Mouse (Mus musculus): Measurements from ENCODE around the gene Ccdc175. TPM values are rescaled to one million over a fixed set of nuclear protein-coding genes. Genes with fewer than 3 reads are reported as not detected.
A peak's percentile ranks its signal among the peaks of the same experiment; 100 is the strongest.

Gene Ccdc175
- polyA plus RNA-seq, 1 experiment from 2014 or later: not detected

GRCm38 (mm10) chr12:72089802-72090201, 95.0 kb downstream of the Ccdc175 start:
- no peaks in the 10 kb centered on the region for H3K27me3 ChIP-seq
- WGBS: 88% methylated on average over 4 of the region's 4 CpGs
- no peak overlapping the region for H3K4me3 ChIP-seq (replicated peaks)
- ATAC-seq (ENCODE audit: insufficient number of reproducible peaks, low FRiP score, low TSS enrichment, low read depth): no peak
- no peaks in the 10 kb centered on the region for H3K9me3 ChIP-seq (replicated peaks)
- no peak overlapping the region for H3K27ac ChIP-seq (replicated peaks)
- H3K4me1 ChIP-seq: peaks cover 15% of the 10 kb centered on the region
- H3K36me3 ChIP-seq: peaks cover 33% of the 10 kb centered on the region
- no peak overlapping the region for H3K4me2 ChIP-seq (replicated peaks)
- H3K9ac ChIP-seq: no peak overlapping the region

GRCm38 (mm10) chr12:72086166-72086825, 98.5 kb downstream of the Ccdc175 start:
- H3K4me1 ChIP-seq: peaks cover 29% of the 10 kb centered on the region
- H3K36me3 ChIP-seq: 0 out of 2 replicates have a peak, but pooled peaks cover under 1% of the 10 kb centered on the region
- H3K4me3 ChIP-seq (replicated peaks): peak overlapping the region; percentile 77
- no peaks in the 10 kb centered on the region for H3K27me3 ChIP-seq
- ATAC-seq (ENCODE audit: insufficient number of reproducible peaks, low FRiP score, low TSS enrichment, low read depth): no peak; the same call in 1 of the 2 replicates
- H3K9ac ChIP-seq: peak overlapping the region; percentile 65
- H3K4me2 ChIP-seq (replicated peaks): peak overlapping the region; percentile 59
- peak overlapping the region; percentile 97 for H3K27ac ChIP-seq (replicated peaks)
- whole genome bisulfite sequencing: 2% methylated on average over 18 of the region's 18 CpGs
- H3K9me3 ChIP-seq (replicated peaks): no peaks in the 10 kb centered on the region

DNA sequence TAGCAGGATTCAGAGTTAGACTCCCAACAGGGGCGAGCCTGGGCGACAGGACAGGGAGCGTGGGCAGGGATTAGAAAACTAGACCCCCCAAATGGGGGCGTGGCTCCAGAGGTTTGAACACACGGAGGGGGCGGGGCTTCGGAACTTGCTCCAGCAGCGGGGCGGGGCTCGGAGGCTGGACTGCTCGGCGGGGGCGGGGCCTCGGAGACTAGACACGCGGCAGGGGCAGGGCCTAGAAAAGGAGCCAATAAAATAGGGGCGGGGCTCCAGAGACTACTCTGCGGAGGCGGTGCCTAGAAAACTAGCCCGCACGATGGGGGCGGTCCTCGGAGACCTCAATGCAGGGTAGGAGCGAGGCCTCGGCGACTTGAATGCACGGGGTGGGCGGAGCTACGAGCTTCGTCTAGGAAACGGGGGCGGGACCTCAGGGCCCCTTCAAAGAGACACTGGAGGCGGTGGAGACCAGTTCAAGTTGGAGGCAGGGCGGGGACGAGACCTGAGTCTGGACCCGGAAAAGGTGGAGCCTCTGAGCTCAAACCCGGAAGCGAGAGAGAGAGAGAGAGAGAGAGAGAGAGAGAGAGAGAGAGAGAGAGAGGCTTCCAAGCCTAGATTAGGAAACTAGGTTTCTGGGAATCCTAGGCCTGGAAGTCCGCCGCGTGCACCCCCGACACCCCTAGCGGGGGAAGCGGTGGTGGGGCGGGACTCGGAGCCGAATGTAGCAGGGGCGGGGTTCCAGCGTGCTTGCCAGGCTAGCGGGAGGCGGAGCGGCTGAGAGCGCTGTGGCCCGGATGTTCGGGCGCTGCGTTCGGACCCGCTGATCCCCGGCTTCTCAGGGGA, 99.3 kb downstream of the Ccdc175 start, which contains the start of the genes L3hypdh and Jkamp:
L3hypdh (minus strand) TSS at position 111 of the 837 bp plus-strand sequence.
Jkamp (plus strand) TSS at position 261 of the 837 bp plus-strand sequence.
- Histone ChIP-seq H3K36me3 (no peaks in the 10 kb centered on the region), H3K4me1 (peaks cover 29% of the 10 kb centered on the region), H3K4me2 (replicated peaks) (peak within 1 kb of the TSS; percentile 76), H3K9me3 (replicated peaks) (no peaks in the 10 kb centered on the region), H3K27me3 (no peaks in the 10 kb centered on the region), H3K27ac (replicated peaks) (peak within 1 kb of the TSS; percentile 97), H3K4me3 (replicated peaks) (peak within 1 kb of the TSS; percentile 77), H3K9ac (peak within 1 kb of the TSS; percentile 65)
- peak; percentile 98 for ATAC-seq (ENCODE audit: insufficient number of reproducible peaks, low FRiP score, low TSS enrichment, low read depth)
- 1% methylated on average over 60 of the region's 60 CpGs for WGBS

DNA sequence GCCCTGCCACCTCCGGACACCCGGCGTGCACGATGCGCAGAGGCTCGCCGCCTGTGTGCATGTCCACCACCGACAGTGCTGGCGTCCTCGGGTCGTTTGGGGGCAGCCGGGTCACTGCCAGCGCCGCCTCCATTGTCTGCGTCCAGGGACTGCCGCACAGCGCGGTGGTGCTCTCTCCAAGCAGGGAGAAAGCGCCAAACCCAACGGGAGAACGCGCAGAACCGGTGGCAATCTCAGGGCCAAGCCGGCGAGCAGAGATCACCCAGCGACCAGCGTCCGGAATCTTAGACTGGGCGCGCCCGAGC, 99.9 kb downstream of the Ccdc175 start:
- Histone ChIP-seq H3K4me1 (peaks cover 29% of the 10 kb centered on the region), H3K36me3 (no peaks in the 10 kb centered on the region), H3K27me3 (no peaks in the 10 kb centered on the region), H3K9ac (peak overlapping the region; percentile 58), H3K9me3 (replicated peaks) (no peaks in the 10 kb centered on the region), H3K4me2 (replicated peaks) (peak overlapping the region; percentile 76), H3K27ac (replicated peaks) (peak overlapping the region; percentile 97), H3K4me3 (replicated peaks) (peak overlapping the region; percentile 77)
- under 1% methylated on average over 31 of the region's 31 CpGs for WGBS
- peak; percentile 1; the same call in 1 of the 2 replicates for ATAC-seq (ENCODE audit: insufficient number of reproducible peaks, low FRiP score, low TSS enrichment, low read depth)

DNA sequence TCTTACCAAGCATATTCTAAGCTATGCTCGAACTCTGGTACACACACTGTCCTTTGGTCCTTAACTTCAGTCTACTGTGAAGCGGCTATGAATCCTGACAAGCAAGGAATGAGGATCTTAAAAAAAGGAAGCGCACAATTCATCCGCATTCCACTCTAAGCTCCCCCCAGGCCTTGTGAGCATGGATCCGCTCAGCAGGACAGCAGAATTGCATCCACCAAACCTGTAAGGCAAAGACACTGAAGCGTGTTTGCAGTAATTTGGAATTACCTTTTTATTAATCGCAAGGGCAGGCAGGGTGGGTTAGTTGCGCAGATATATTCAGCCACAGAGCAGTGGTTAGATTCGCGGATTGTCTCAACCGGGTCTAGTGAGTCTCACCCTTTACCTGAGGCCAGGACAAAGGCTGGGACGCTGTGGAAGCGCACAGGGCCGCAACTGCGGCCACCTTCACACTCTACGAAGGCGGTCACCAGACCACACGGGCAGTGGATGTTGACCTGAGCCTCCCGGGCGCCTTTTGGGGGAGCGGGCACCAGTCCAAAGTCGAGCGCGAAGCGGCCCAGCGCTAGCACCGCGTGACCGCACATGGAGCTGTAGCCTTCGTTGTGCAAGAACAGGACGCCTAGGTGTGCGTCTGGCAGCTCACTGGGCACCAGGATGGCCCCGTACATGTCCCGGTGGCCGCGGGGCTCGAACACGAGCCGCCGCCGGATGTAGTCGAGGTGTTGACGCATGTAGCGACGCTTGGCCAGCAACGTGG, 100.4 kb downstream of the Ccdc175 start:
- WGBS: 3% methylated on average over 46 of the region's 46 CpGs
- Histone ChIP-seq H3K4me1 (peaks cover 29% of the 10 kb centered on the region), H3K9me3 (replicated peaks) (no peaks in the 10 kb centered on the region), H3K27me3 (no peaks in the 10 kb centered on the region), H3K4me2 (replicated peaks) (peak overlapping the region; percentile 76), H3K9ac (peak overlapping the region; percentile 58), H3K4me3 (replicated peaks) (peak overlapping the region; percentile 77), H3K27ac (replicated peaks) (peak overlapping the region; percentile 97), H3K36me3 (no peaks in the 10 kb centered on the region)
- ATAC-seq (ENCODE audit: insufficient number of reproducible peaks, low FRiP score, low TSS enrichment, low read depth): no peak

- Histone ChIP-seq H3K36me3 (no peaks in the 10 kb centered on the region), H3K4me2 (replicated peaks) (no peak overlapping the region), H3K9ac (no peak overlapping the region), H3K27ac (replicated peaks) (no peak overlapping the region), H3K9me3 (replicated peaks) (no peaks in the 10 kb centered on the region), H3K4me3 (replicated peaks) (no peak overlapping the region), H3K27me3 (no peaks in the 10 kb centered on the region), H3K4me1 (peaks cover 29% of the 10 kb centered on the region)
- 74% methylated on average over 9 of the region's 9 CpGs for WGBS
- ATAC-seq (ENCODE audit: insufficient number of reproducible peaks, low FRiP score, low TSS enrichment, low read depth): no peak
Observed at GRCm38 (mm10) chr12:72083265-72083664, 101.6 kb downstream of the Ccdc175 start.

DNA sequence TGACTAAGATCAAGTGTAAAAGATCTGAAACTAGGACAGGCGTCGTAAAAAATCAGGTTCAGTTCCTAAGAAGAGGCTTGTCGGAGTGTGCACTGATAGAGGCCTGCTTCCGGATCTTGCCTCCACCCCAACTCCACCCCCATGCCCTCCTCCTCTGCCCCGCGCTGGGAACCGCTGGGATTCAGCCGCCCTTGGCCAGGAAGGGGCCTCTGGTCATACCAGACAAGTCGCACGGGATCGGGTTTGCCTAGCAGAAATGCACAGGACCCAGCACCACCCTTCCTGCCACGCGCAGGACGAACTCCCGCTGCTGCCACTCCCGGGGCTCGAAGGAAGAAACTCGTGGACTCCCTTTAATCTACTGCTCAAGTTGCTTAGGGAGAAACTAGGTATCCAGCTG, 102.5 kb downstream of the Ccdc175 start:
- no peak overlapping the region for H3K27ac ChIP-seq (replicated peaks)
- H3K9me3 ChIP-seq (replicated peaks): no peaks in the 10 kb centered on the region
- H3K9ac ChIP-seq: no peak overlapping the region
- no peaks in the 10 kb centered on the region for H3K27me3 ChIP-seq
- peak overlapping the region; percentile 44 for H3K4me2 ChIP-seq (replicated peaks)
- H3K4me3 ChIP-seq (replicated peaks): peak overlapping the region; percentile 23
- H3K4me1 ChIP-seq: peaks cover 21% of the 10 kb centered on the region
- 20% methylated on average over 18 of the region's 18 CpGs for WGBS
- H3K36me3 ChIP-seq: no peaks in the 10 kb centered on the region
- no peak for ATAC-seq (ENCODE audit: insufficient number of reproducible peaks, low FRiP score, low TSS enrichment, low read depth)

DNA sequence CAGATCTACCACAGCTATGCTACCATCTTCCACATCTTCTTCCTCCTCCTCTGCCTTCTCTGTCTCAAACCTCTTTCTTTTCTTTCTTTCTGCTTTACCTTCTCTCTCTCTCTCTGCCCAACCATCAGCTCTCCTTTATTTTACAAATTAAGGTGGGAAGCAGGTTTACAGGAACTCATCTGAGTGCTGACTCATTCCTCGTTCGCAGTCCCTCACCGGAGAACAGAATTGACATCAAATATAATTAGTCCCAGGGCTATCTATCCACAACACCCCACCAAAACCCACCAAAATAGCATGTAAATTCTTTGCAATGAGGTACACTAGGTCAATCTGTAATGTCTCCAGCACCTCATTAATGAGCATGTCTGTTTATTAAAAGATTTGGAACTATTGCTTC, 102.9 kb downstream of the Ccdc175 start:
- H3K27ac ChIP-seq (replicated peaks): no peak overlapping the region
- H3K9ac ChIP-seq: no peak overlapping the region
- no peaks in the 10 kb centered on the region for H3K36me3 ChIP-seq
- 71% methylated on average over 3 of the region's 3 CpGs for WGBS
- peaks cover 19% of the 10 kb centered on the region for H3K4me1 ChIP-seq
- H3K27me3 ChIP-seq: no peaks in the 10 kb centered on the region
- H3K9me3 ChIP-seq (replicated peaks): no peaks in the 10 kb centered on the region
- H3K4me3 ChIP-seq (replicated peaks): peak overlapping the region; percentile 23; the same call in 1 of the 2 replicates
- peak overlapping the region; percentile 44 for H3K4me2 ChIP-seq (replicated peaks)
- no peak for ATAC-seq (ENCODE audit: insufficient number of reproducible peaks, low FRiP score, low TSS enrichment, low read depth)

DNA sequence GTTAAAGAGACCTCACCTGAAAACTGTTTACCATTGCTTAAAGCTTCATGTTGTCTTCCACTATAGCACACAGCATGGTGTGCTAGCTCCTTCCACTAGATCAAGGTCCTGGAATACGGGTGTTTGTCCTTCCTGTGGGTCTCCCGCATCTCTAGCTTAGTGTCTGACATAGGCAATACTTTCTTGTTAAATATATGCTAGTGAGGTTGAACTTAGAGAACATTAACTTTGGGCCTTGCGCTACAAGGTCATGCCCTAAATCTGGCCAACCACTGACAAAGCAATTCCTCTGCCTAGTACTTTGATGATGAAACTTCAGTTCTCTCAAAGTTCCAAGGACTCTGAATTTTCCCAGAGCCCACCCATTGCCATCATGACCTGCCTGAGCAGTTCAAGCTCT, 106.6 kb downstream of the Ccdc175 start:
- H3K4me2 ChIP-seq (replicated peaks): no peak overlapping the region
- no peaks in the 10 kb centered on the region for H3K27me3 ChIP-seq
- H3K4me1 ChIP-seq: peaks cover 7% of the 10 kb centered on the region; the same call in 1 of the 2 replicates
- no peak for ATAC-seq (ENCODE audit: insufficient number of reproducible peaks, low FRiP score, low TSS enrichment, low read depth)
- 0 out of 2 replicates have a peak, but pooled peaks cover 9% of the 10 kb centered on the region for H3K36me3 ChIP-seq
- WGBS: 89% methylated on average over 3 of the region's 3 CpGs
- H3K9me3 ChIP-seq (replicated peaks): no peaks in the 10 kb centered on the region
- no peak overlapping the region for H3K27ac ChIP-seq (replicated peaks)
- H3K4me3 ChIP-seq (replicated peaks): no peak overlapping the region
- no peak overlapping the region for H3K9ac ChIP-seq

GRCm38 (mm10) chr12:72070327-72071269, 114.2 kb downstream of the Ccdc175 start, which contains the start of gene Gpr135:
TSS of gene Gpr135 (minus strand) at chr12:72071125.
- Histone ChIP-seq H3K9ac (peak within 1 kb of the TSS; percentile 48), H3K4me1 (peaks cover 16% of the 10 kb centered on the region), H3K27me3 (peaks cover 27% of the 10 kb centered on the region), H3K36me3 (0 out of 2 replicates have a peak, but pooled peaks cover 9% of the 10 kb centered on the region), H3K4me2 (replicated peaks) (peak within 1 kb of the TSS; percentile 99), H3K27ac (replicated peaks) (no peak within 1 kb of the TSS; the same call in 1 of the 2 replicates), H3K4me3 (replicated peaks) (peak within 1 kb of the TSS; percentile 69), H3K9me3 (replicated peaks) (no peaks in the 10 kb centered on the region)
- ATAC-seq (ENCODE audit: insufficient number of reproducible peaks, low FRiP score, low TSS enrichment, low read depth): peak; percentile 83
- WGBS: under 1% methylated on average over 94 of the region's 94 CpGs

All from embryonic facial prominence, embryonic 15.5 days (tissue).